Mouse (Mus musculus) Muller cell, postnatal 12 days (primary cell): Measurements from ENCODE around the gene Fam3c.
"Not testable (repeated sequence)": the region's sequence is repeated elsewhere in the genome, so short reads cannot be mapped to it uniquely, and the experiment has no call there.

Source experiments
- DNase-seq: peaks from one replicate; pipeline ENCODE4 v3.0.0-alpha.2; 2015; ENCODE audit errors: inconsistent ontology term

The Fam3c gene

GRCm38 (mm10) chr6:22290790-22291189 lies 65.3 kb downstream of the Fam3c start:
- no peak for DNase-seq

- DNase-seq = peak; percentile 5
These were observed 66.5 kb downstream of the Fam3c start for GRCm38 (mm10) chr6:22289461-22290021.

- DNase-seq = peak; percentile 26
These were observed 67.1 kb downstream of the Fam3c start for GRCm38 (mm10) chr6:22288737-22289460.

- DNase-seq = peak; percentile 9
These were observed 67.9 kb downstream of the Fam3c start, which contains the start of gene Wnt16 for GRCm38 (mm10) chr6:22288004-22288736. Wnt16 (plus strand) TSS chr6:22288227.

GRCm38 (mm10) chr6:22282405-22282804 lies 73.6 kb downstream of the Fam3c start:
- DNase-seq = no peak

GRCm38 (mm10) chr6:22280217-22280861 lies 75.7 kb downstream of the Fam3c start:
- DNase-seq = peak; percentile 79

- DNase-seq = no peak
These were observed 78.1 kb downstream of the Fam3c start for GRCm38 (mm10) chr6:22277941-22278340.

- DNase-seq = peak; percentile 67
These were observed 86.1 kb downstream of the Fam3c start for GRCm38 (mm10) chr6:22269840-22270521.

GRCm38 (mm10) chr6:22268677-22269076 lies 87.4 kb downstream of the Fam3c start:
- DNase-seq = no peak

GRCm38 (mm10) chr6:22267807-22268667 lies 88.0 kb downstream of the Fam3c start:
- no peak for DNase-seq

GRCm38 (mm10) chr6:22266018-22266417 lies 90.0 kb downstream of the Fam3c start:
- no peak for DNase-seq

- DNase-seq = not testable (repeated sequence)
These were observed 91.9 kb downstream of the Fam3c start for GRCm38 (mm10) chr6:22264094-22264493.

GRCm38 (mm10) chr6:22262519-22262918 lies 93.5 kb downstream of the Fam3c start:
- peak; percentile 5 for DNase-seq

GRCm38 (mm10) chr6:22258784-22259183 lies 97.3 kb downstream of the Fam3c start:
- DNase-seq = no peak
